Mouse (Mus musculus) common myeloid progenitor, adult 5-6 weeks (primary cell): ENCODE results near the gene Ncam1. TPM values are rescaled to one million over a fixed set of nuclear protein-coding genes. Genes with fewer than 3 reads are reported as not detected.
A peak's percentile ranks its signal among the peaks of the same experiment; 100 is the strongest.

ENCODE experiments used
- ATAC-seq: replicated peaks from 2 replicates; pipeline ENCODE4 v1.8.0; 2016; ENCODE audit warnings: low read depth, mild to moderate bottlenecking, moderate TSS enrichment, inconsistent platforms; ENCODE audit not compliant: poor library complexity, severe bottlenecking
- total RNA-seq: library from RNA; stranded (forward); fragments of 200-1000, 187-1606 nt; gene quantifications from 2 replicates; pipeline ENCODE4 v1.2.3, GENCODE M21; 2017

Ncam1 gene
- total RNA-seq, 1 experiment from 2014 or later: 0.46 TPM

- ATAC-seq: no peak
Measured at GRCm38 (mm10) chr9:49590261-49590660, 208.5 kb downstream of the Ncam1 start.

GRCm38 (mm10) chr9:49577136-49577535, 221.6 kb downstream of the Ncam1 start:
- ATAC-seq: no peak

GRCm38 (mm10) chr9:49571695-49572510, 226.8 kb downstream of the Ncam1 start:
- ATAC-seq: no peak

GRCm38 (mm10) chr9:49570731-49571694, 227.7 kb downstream of the Ncam1 start:
- no peak for ATAC-seq

GRCm38 (mm10) chr9:49570033-49570660, 228.6 kb downstream of the Ncam1 start:
- no peak for ATAC-seq

- no peak for ATAC-seq
Measured at GRCm38 (mm10) chr9:49565846-49566245, 232.9 kb downstream of the Ncam1 start.

- no peak for ATAC-seq
Measured at GRCm38 (mm10) chr9:49558941-49559340, 239.8 kb downstream of the Ncam1 start.

- no peak for ATAC-seq
Measured at GRCm38 (mm10) chr9:49551353-49551752, 247.4 kb downstream of the Ncam1 start.

- no peak for ATAC-seq
Measured at GRCm38 (mm10) chr9:49542593-49542992, 256.1 kb downstream of the Ncam1 start.

- no peak for ATAC-seq
Measured at GRCm38 (mm10) chr9:49537814-49538213, 260.9 kb downstream of the Ncam1 start.

- no peak for ATAC-seq
Measured at GRCm38 (mm10) chr9:49536593-49536992, 262.1 kb downstream of the Ncam1 start.

GRCm38 (mm10) chr9:49534958-49535357, 263.8 kb downstream of the Ncam1 start:
- no peak for ATAC-seq

- ATAC-seq: peak; percentile 67
Measured at GRCm38 (mm10) chr9:49533912-49534491, 264.7 kb downstream of the Ncam1 start.

- ATAC-seq: no peak
Measured at GRCm38 (mm10) chr9:49533455-49533854, 265.3 kb downstream of the Ncam1 start.

- no peak for ATAC-seq
Measured at GRCm38 (mm10) chr9:49531833-49532232, 266.9 kb downstream of the Ncam1 start.

GRCm38 (mm10) chr9:49531257-49531656, 267.5 kb downstream of the Ncam1 start:
- ATAC-seq: no peak

- 0 out of 2 replicates have a peak, but pooled peaks have one; percentile 31 for ATAC-seq
Measured at GRCm38 (mm10) chr9:49530739-49531138, 268.0 kb downstream of the Ncam1 start.

GRCm38 (mm10) chr9:49529366-49529959, 269.3 kb downstream of the Ncam1 start:
- ATAC-seq: no peak

GRCm38 (mm10) chr9:49528943-49529342, 269.8 kb downstream of the Ncam1 start:
- ATAC-seq: 0 out of 2 replicates have a peak, but pooled peaks have one; percentile 39

GRCm38 (mm10) chr9:49528026-49528425, 270.7 kb downstream of the Ncam1 start:
- ATAC-seq: no peak
